Mouse (Mus musculus) kidney, adult 2 months (tissue): ENCODE results near the gene Ncdn.

Source experiments
- CTCF ChIP-seq: fragments of 200-500 bp; conservative IDR thresholded peaks from 2 replicates; pipeline ENCODE4 v1.5.1; 2011; ENCODE audit warnings: low read depth, mild to moderate bottlenecking, control low read depth, low read length, moderate library complexity, mixed read lengths; ENCODE audit not compliant: insufficient read depth, insufficient read length
- POLR2A ChIP-seq: fragments of 200-500 bp; IDR thresholded peaks from one replicate; pipeline ENCODE4 v1.6.1; 2011; ENCODE audit warnings: low read depth, low read length, control low read depth

GRCm38 (mm10) chr4:126745506-126746193 is 7.6 kb downstream of the Ncdn start:
- TF ChIP-seq CTCF, result peak; percentile 55
- TF ChIP-seq POLR2A, result no peak
